Mouse (Mus musculus): ENCODE data around the gene Ndufa13. TPM values are rescaled to one million over a fixed set of nuclear protein-coding genes. Genes with fewer than 3 reads are reported as not detected.
A peak's percentile ranks its signal among the peaks of the same experiment; 100 is the strongest.

Ndufa13 gene
- polyA plus RNA-seq, 1 experiment from 2014 or later: 159 TPM

DNA sequence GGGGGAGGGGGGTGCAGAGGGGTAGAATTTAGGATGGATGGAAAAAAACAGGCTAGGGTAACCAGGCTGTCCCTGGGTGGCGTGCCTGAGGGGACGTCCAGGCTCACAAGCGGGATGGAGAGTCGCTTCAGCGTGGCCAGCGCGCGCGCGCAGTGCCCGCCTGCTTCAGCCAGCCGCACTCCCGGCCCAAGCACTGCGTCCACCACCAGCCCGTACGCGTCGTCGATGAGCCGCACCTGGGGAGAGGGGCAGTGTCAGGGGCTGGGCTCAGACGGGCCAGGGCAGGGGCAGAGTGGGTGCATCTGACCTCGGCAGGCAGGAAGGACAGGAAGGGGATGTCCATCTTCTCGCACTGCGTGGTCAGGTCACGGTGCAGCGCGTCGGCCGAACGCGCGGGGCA lies 13.5 kb downstream of the Ndufa13 start:
- Histone ChIP-seq H3K9ac (ENCODE audit: low read depth, low read length) (no peak overlapping the region), H3K27ac (ENCODE audit: low read depth, low read length) (no peak overlapping the region)
- ATAC-seq (replicated peaks; ENCODE audit: low FRiP score): no peak

DNA sequence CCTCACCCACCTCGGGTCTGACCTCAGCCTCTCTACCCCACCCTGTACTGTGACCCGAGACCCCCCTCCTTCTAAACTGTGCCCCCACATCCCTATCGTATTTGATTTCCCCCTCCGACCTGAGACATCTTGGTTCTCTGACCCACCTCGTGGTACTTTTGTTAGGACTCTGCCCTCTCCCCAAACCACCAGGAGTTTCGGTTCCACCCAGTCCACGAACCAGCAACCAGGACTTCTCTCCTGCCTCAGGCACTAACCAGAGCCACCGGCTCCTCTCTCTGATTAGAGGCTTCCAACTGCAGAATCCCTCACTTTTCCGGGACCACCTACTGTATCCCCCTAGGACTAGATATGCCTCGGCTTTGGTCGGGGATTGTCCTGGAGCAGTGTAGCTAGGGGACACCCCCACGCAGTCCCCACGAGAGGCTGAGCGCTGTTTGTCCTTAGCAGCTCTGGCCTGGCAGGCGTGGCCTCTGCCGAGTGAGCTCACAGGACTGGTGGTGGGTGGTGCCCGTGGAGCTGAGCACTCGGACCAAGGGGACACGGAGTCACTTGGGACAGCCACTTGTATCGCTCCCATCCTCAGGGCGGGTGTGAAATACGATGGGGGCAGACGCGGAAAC lies 14.0 kb downstream of the Ndufa13 start:
- peak overlapping the region; percentile 26 for H3K4me2 ChIP-seq
- no peak overlapping the region for H3K27ac ChIP-seq (ENCODE audit: low read depth, low read length)
- H3K36me3 ChIP-seq (ENCODE audit: control insufficient read depth, insufficient read depth, low read length): peaks cover 2% of the 10 kb centered on the region; the same call in 1 of the 2 replicates
- peak overlapping the region; percentile 27 for H3K4me3 ChIP-seq (ENCODE audit: low read depth, low read length)
- ATAC-seq (replicated peaks; ENCODE audit: low FRiP score): no peak
- H3K4me1 ChIP-seq (replicated peaks; ENCODE audit: control insufficient read depth, insufficient read depth, low read length): peaks cover 11% of the 10 kb centered on the region
- no peak overlapping the region for H3K9ac ChIP-seq (ENCODE audit: low read depth, low read length)
- no peaks in the 10 kb centered on the region for H3K9me3 ChIP-seq (ENCODE audit: control insufficient read depth, low read length)
- peak; percentile 45 for DNase-seq (ENCODE audit: low spot score)
- H3K27me3 ChIP-seq (replicated peaks; ENCODE audit: control insufficient read depth, insufficient read depth, low read length): peaks cover 78% of the 10 kb centered on the region
- 13% methylated on average over 24 of the region's 24 CpGs for WGBS

More for the DNA sequence above, 13.5 kb downstream of the Ndufa13 start:
- DNase-seq (ENCODE audit: low spot score): no peak
- Histone ChIP-seq H3K4me3 (ENCODE audit: low read depth, low read length) (peak overlapping the region; percentile 27), H3K4me1 (replicated peaks; ENCODE audit: control insufficient read depth, insufficient read depth, low read length) (peaks cover 11% of the 10 kb centered on the region), H3K36me3 (ENCODE audit: control insufficient read depth, insufficient read depth, low read length) (peaks cover 6% of the 10 kb centered on the region), H3K4me2 (peak overlapping the region; percentile 26), H3K9me3 (ENCODE audit: control insufficient read depth, low read length) (no peaks in the 10 kb centered on the region), H3K27me3 (replicated peaks; ENCODE audit: control insufficient read depth, insufficient read depth, low read length) (peaks cover 73% of the 10 kb centered on the region)
- WGBS: 8% methylated on average over 32 of the region's 32 CpGs

- Histone ChIP-seq H3K9ac (ENCODE audit: low read depth, low read length) (no peak within 1 kb of the TSS), H3K36me3 (ENCODE audit: control insufficient read depth, insufficient read depth, low read length) (no peaks in the 10 kb centered on the region), H3K4me2 (peak within 1 kb of the TSS; percentile 41), H3K9me3 (ENCODE audit: control insufficient read depth, low read length) (no peaks in the 10 kb centered on the region), H3K27me3 (replicated peaks; ENCODE audit: control insufficient read depth, insufficient read depth, low read length) (peaks cover 86% of the 10 kb centered on the region), H3K4me3 (ENCODE audit: low read depth, low read length) (peak within 1 kb of the TSS; percentile 27), H3K27ac (ENCODE audit: low read depth, low read length) (no peak within 1 kb of the TSS), H3K4me1 (replicated peaks; ENCODE audit: control insufficient read depth, insufficient read depth, low read length) (peaks cover 11% of the 10 kb centered on the region)
- no peak for ATAC-seq (replicated peaks; ENCODE audit: low FRiP score)
- WGBS: 2% methylated on average over 60 of the region's 60 CpGs
- peak; percentile 43 for DNase-seq (ENCODE audit: low spot score)
These were observed 14.8 kb downstream of the Ndufa13 start, which contains the start of gene Cilp2 for GRCm38 (mm10) chr8:69887289-69888243. Gene Cilp2 (minus strand): TSS chr8:69887687.

GRCm38 (mm10) chr8:69884141-69884540 lies 18.2 kb downstream of the Ndufa13 start:
- Histone ChIP-seq H3K36me3 (ENCODE audit: control insufficient read depth, insufficient read depth, low read length) (no peaks in the 10 kb centered on the region), H3K4me3 (ENCODE audit: low read depth, low read length) (no peak overlapping the region), H3K9me3 (ENCODE audit: control insufficient read depth, low read length) (no peaks in the 10 kb centered on the region), H3K27ac (ENCODE audit: low read depth, low read length) (no peak overlapping the region), H3K9ac (ENCODE audit: low read depth, low read length) (no peak overlapping the region), H3K4me1 (replicated peaks; ENCODE audit: control insufficient read depth, insufficient read depth, low read length) (peaks cover 9% of the 10 kb centered on the region), H3K27me3 (replicated peaks; ENCODE audit: control insufficient read depth, insufficient read depth, low read length) (peaks cover 100% of the 10 kb centered on the region), H3K4me2 (no peak overlapping the region)
- DNase-seq (ENCODE audit: low spot score): no peak
- 56% methylated on average over 13 of the region's 13 CpGs for WGBS
- ATAC-seq (replicated peaks; ENCODE audit: low FRiP score): no peak

DNA sequence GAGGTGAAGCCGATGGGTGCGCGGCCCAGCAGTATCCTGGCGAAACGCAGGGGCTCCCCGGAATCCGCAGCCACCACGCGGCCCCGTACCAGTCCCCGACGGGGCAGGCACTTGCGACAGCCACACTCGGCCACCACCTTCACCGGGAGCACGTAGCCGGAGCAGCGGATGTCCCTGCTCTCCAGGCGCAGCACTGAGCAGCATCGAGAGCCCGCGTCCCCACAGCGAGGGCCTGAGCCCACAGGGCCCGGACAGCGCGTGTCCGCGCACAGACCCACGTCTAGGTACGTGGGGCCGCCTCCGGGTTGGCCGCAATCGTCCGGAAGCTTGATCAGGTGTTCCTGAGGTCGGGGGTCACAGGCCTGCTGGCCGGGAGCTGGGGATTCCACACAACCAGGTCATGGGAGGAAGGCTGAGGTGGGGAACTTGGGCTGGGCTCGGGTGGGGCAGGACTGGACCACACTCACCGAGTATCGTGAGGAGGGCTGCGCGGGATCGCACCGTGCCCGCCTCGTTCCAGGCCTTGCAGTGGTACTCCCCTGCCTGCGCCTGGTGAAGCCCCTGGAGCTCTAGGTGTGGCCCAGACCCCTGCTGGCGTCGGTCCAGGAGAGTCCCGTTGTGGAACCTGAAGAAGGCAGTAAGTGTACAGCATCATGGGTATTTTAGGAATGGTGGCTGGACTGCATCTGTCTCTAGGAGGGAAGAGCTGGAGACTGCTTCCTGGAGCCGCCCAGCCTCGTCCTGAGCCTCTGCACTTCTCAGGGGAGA lies 19.3 kb downstream of the Ndufa13 start:
- Histone ChIP-seq H3K4me2 (no peak overlapping the region), H3K27ac (ENCODE audit: low read depth, low read length) (no peak overlapping the region), H3K36me3 (ENCODE audit: control insufficient read depth, insufficient read depth, low read length) (no peaks in the 10 kb centered on the region), H3K4me1 (replicated peaks; ENCODE audit: control insufficient read depth, insufficient read depth, low read length) (peaks cover 5% of the 10 kb centered on the region), H3K9me3 (ENCODE audit: control insufficient read depth, low read length) (no peaks in the 10 kb centered on the region), H3K4me3 (ENCODE audit: low read depth, low read length) (peak overlapping the region; percentile 44; the same call in 1 of the 2 replicates), H3K27me3 (replicated peaks; ENCODE audit: control insufficient read depth, insufficient read depth, low read length) (peaks cover 100% of the 10 kb centered on the region), H3K9ac (ENCODE audit: low read depth, low read length) (no peak overlapping the region)
- ATAC-seq (replicated peaks; ENCODE audit: low FRiP score) (no peak), DNase-seq (ENCODE audit: low spot score) (no peak)
- 20% methylated on average over 51 of the region's 52 CpGs for WGBS

DNA sequence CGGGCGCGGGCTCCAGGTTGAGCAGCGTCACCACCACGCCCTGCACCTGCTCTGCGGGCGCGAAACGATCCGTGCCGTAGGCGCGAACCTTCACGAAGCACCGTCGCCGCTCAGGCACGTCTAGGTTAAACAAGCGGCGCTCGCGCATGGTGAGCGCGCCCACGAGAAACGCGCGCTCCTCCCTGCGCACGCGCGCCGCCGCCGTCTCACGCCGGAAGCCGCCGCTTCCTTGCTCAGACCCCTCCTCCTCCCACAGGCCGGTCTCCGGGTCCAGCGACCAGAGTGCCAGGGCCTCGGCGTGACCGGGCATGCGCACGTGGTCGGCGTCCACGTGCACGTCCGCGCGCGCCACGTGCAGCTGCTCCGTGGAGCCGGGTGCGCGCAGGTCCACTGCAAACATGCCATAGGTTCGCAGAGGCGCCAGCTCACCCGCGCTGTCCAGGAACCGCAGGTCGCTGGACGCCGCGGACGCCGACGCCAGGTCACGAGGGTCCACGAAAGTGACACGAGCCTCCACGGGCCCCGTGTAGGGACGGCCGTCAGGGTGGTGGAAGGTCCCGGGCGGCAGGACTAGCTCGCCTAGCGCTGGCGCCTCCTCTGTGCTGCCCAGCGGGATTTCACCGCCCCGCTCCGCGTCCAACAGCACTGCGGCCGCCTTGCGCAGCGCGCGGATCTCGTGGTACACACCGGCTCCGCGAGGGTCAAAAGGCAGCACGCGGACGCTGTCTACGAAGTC lies 20.2 kb downstream of the Ndufa13 start:
- Histone ChIP-seq H3K27ac (ENCODE audit: low read depth, low read length) (no peak overlapping the region), H3K4me2 (peak overlapping the region; percentile 54), H3K4me3 (ENCODE audit: low read depth, low read length) (peak overlapping the region; percentile 44), H3K4me1 (replicated peaks; ENCODE audit: control insufficient read depth, insufficient read depth, low read length) (peaks cover 2% of the 10 kb centered on the region), H3K36me3 (ENCODE audit: control insufficient read depth, insufficient read depth, low read length) (no peaks in the 10 kb centered on the region), H3K9me3 (ENCODE audit: control insufficient read depth, low read length) (no peaks in the 10 kb centered on the region), H3K27me3 (replicated peaks; ENCODE audit: control insufficient read depth, insufficient read depth, low read length) (peaks cover 93% of the 10 kb centered on the region), H3K9ac (ENCODE audit: low read depth, low read length) (peak overlapping the region; percentile 27; the same call in 1 of the 2 replicates)
- peak; percentile 32; the same call in 1 of the 2 replicates for ATAC-seq (replicated peaks; ENCODE audit: low FRiP score)
- 9% methylated on average over 103 of the region's 103 CpGs for WGBS
- DNase-seq (ENCODE audit: low spot score): peak; percentile 52

- peaks cover 85% of the 10 kb centered on the region for H3K27me3 ChIP-seq (replicated peaks; ENCODE audit: control insufficient read depth, insufficient read depth, low read length)
- DNase-seq (ENCODE audit: low spot score) (no peak), ATAC-seq (replicated peaks; ENCODE audit: low FRiP score) (no peak)
- H3K36me3 ChIP-seq (ENCODE audit: control insufficient read depth, insufficient read depth, low read length): no peaks in the 10 kb centered on the region
- 21% methylated on average over 79 of the region's 79 CpGs for WGBS
- no peak overlapping the region for H3K27ac ChIP-seq (ENCODE audit: low read depth, low read length)
- no peaks in the 10 kb centered on the region for H3K9me3 ChIP-seq (ENCODE audit: control insufficient read depth, low read length)
- peak overlapping the region; percentile 54 for H3K4me2 ChIP-seq
- peak overlapping the region; percentile 44 for H3K4me3 ChIP-seq (ENCODE audit: low read depth, low read length)
- peaks cover 2% of the 10 kb centered on the region for H3K4me1 ChIP-seq (replicated peaks; ENCODE audit: control insufficient read depth, insufficient read depth, low read length)
- H3K9ac ChIP-seq (ENCODE audit: low read depth, low read length): peak overlapping the region; percentile 27; the same call in 1 of the 2 replicates
These were observed 21.0 kb downstream of the Ndufa13 start for GRCm38 (mm10) chr8:69881261-69881865.

Data from liver, embryonic 11.5 days (tissue).